Mouse (Mus musculus) common myeloid progenitor, adult 5-6 weeks (primary cell): ENCODE data around the gene Barhl1. TPM values are rescaled to one million over a fixed set of nuclear protein-coding genes. Genes with fewer than 3 reads are reported as not detected.

Experiments
- ATAC-seq: replicated peaks from 2 replicates; pipeline ENCODE4 v1.8.0; 2016; ENCODE audit warnings: low read depth, mild to moderate bottlenecking, moderate TSS enrichment, inconsistent platforms; ENCODE audit not compliant: poor library complexity, severe bottlenecking
- total RNA-seq: library from RNA; stranded (forward); fragments of 200-1000, 187-1606 nt; gene quantifications from 2 replicates; pipeline ENCODE4 v1.2.3, GENCODE M21; 2017

Gene Barhl1
- total RNA-seq, 1 experiment from 2014 or later: not detected

DNA sequence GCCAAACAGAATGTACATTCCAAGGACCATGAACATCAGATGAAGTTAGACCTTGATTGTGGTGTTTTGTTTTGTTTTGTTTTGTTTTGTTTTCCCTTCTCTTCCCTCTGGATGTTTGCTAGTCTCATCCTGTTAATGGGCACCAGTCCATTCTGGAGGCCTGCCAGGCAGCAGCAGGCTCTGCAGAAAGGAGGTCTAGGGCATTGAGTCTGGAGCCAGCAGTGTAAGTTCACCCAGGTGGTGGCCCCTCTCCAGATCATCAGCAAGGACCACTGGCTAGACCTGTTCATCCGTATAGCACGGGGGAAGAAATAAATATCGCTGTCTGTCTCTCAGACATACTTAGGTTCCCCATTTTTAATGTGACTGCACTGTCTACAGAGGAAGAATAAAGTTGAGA lies 35.2 kb downstream of the Barhl1 start:
- no peak for ATAC-seq

DNA sequence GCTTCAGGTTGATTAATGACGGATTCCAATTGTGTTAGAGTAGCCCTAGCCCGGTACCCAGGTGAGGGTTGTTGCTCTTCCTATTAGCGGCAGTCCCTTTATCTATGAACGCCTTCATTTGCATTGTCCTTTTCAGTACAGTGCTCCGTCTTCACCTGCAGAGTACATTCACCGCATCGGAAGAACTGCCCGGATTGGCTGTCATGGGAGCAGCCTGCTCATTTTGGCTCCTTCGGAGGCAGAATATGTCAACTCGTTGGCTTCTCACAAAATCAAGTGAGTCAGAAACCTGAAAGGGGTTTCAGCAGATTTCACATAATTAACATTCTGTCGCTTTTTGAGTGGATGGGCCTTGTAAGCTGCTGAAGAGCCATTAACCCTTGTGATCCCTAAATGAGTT lies 40.9 kb downstream of the Barhl1 start:
- ATAC-seq: no peak

DNA sequence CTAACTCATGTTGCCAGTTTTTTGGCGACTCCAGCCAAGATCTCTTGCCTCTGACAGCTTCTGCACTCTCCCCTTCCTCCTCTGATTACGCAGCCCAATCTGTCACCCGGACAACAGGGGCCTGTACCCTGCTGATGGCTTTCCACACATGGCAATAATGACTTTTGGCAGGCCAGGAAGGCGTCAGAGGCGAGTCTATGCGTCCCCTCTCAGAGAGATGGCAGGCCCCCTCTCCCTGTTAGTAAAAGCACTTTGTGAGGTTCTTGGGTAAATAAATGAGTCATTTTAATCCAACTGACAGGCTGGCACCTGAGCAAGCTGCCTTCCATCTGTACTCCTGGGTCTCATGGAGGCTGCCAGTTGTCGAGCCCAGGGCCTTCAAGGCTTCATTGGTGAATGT lies 49.0 kb downstream of the Barhl1 start:
- ATAC-seq: no peak

DNA sequence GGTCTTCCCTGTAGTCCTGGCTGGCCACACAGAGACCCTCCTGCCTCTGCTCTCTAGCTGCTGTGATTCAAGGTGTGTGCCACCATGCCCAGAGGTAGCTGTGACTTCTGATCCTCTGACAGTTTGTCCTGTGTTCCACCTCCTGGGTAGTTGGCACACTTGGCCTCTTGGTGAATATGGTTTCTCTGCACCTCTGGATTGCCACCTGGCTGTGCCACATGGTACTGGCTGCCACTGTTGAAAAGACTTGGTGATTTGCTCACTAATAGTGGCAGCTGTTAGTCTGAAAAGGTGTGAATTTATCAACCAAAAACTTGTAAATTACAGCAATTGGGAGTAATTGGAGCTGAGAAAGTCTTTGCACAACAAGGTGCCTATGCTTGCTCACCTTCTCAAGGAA lies 52.6 kb downstream of the Barhl1 start:
- no peak for ATAC-seq

DNA sequence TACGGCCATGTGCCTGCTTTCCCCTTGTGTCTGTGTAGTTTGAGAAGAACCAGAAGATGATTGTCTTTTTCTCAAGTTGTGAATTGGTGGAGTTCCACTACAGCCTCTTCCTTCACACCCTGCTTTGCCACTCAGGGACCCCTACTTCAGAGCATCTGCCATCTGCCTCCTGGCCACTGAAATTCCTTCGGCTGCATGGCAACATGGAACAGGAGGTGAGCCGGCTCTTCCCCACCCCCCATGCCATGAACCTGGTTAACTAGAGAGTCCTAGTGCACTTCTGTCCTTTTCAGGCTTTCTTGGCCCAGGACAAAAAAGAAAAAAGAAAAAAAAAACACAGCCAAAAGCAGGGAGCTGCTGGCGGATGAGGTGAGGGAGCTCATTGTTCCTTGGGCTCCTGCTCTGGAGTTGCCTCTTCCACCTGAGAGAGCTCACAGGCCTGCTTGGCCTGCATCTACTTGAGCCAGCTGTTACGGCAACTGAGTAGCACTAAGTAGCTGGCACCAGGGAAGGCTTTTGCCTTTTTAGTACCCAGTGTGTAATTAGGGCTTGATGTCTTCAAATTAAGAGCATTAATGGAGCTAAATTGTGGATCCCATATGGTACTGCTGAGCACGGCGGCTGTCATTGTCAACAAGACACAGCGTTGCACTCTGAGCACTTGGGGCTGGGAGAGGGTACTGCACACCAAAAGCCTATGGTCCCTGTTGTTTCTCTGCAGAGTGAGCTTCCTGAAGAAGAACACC lies 55.6 kb downstream of the Barhl1 start:
- no peak for ATAC-seq

DNA sequence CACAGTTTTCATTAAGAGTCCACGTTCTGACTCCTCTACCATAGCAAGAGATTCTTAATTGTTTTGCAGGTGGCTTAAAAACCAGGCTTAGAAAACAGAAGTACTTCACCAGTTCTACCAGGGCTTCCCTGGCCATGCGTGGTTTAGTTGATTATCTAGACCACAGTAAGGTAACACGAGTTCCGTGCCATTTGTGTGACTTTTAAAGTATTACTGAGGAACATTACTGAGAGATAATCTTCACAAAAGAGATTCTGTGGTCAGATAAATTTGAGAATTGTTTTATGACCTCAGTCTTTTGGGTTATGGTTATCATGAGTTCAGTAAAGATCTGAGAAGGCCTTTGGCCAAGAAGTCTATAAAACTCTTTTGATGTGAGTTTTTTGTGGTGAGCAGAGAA lies 57.2 kb downstream of the Barhl1 start:
- ATAC-seq: no peak

Other genes starting within 250 kb of the Barhl1 start
- gene Spaca9, start 216.9 kb downstream of the Barhl1 start, total RNA-seq: 2.5 and 6.6 TPM in 2 replicates
- gene Ak8, start 216.5 kb downstream of the Barhl1 start, total RNA-seq: 1.6 TPM in 1 of 2 replicates, not detected in the other
- gene Gtf3c4, start 76.3 kb downstream of the Barhl1 start, total RNA-seq: 26.3 and 31.8 TPM in 2 replicates
- 16.5 and 17.8 TPM in 2 replicates for gene Ddx31, start 76.3 kb downstream of the Barhl1 start, total RNA-seq
- not detected in 2 replicates for gene Cfap77, start 138.4 kb upstream of the Barhl1 start, total RNA-seq
- 17.7 and 21.9 TPM in 2 replicates for gene Ttf1, start 143.6 kb upstream of the Barhl1 start, total RNA-seq
- gene Setx, start 207.5 kb upstream of the Barhl1 start, total RNA-seq: 125 and 132 TPM in 2 replicates